Comparison of ENCODE assay signal across 24 mouse cellular contexts in the genomic region with DNA sequence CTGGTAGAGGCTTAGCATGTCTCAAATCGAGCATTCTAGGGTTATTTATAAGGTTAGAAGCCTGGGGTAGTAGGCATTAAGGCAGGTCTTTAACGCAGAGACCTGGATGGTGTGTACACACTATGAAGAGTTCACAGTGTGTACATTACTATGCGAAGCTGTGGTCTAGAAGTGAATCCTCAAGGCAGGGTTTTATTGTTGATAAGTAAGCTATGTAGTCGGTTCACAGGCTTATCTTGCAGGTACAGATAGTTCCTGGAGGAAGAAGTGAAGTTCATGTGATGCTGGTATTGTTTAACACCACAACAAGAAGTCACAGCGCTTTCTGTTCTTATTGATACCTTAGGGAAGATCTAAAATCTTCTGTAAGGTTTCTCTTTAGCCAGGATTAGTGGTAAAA.
DNase-seq lines count a peak whose midpoint lies in the region; ATAC-seq and TF ChIP-seq lines count a peak whose summit lies in the region.
"Had no signal": no experiment of that assay in that cellular context is flagged by ENCODE, and none has a peak within 500 bp of the region (broad histone marks: within the 10 kb centered on the region; RNA-seq: fewer than 3 reads in every experiment).

No protein-coding gene starts in this region.

- no peaks in the 10 kb centered on the region for H3K27me3 ChIP-seq in liver, embryonic 11.5 days (replicated peaks; ENCODE audit: control insufficient read depth, insufficient read depth, low read length)
- no peaks in the 10 kb centered on the region for H3K27me3 ChIP-seq in MEL (ENCODE audit: control insufficient read depth in 1 of 2, insufficient read depth in 2 of 2, low read length in 2 of 2)
- H3K27me3 ChIP-seq in liver, embryonic 13.5 days, result no peaks in the 10 kb centered on the region
- H3K27me3 ChIP-seq in midbrain, embryonic 13.5 days, result no peaks in the 10 kb centered on the region
- H3K27me3 ChIP-seq: forebrain, embryonic 13.5 days; heart, embryonic 12.5 days; heart, embryonic 15.5 days; hindbrain, embryonic 13.5 days had no signal

- no peaks in the 10 kb centered on the region for H3K79me2 ChIP-seq in MEL (ENCODE audit: control insufficient read depth, insufficient read depth, low read length, poor library complexity)

- H3K4me3 ChIP-seq in liver, embryonic 11.5 days (ENCODE audit: low read depth, low read length), result no peak overlapping the region
- H3K4me3 ChIP-seq in MEL (ENCODE audit: control insufficient read depth in 1 of 2, insufficient read depth in 1 of 2, low read depth in 2 of 2, low read length in 2 of 2), result no peak overlapping the region
- no peak overlapping the region for H3K4me3 ChIP-seq in liver, embryonic 13.5 days (replicated peaks)
- H3K4me3 ChIP-seq in midbrain, embryonic 13.5 days (replicated peaks), result no peak overlapping the region
- H3K4me3 ChIP-seq: forebrain, embryonic 10.5 days; forebrain, embryonic 13.5 days; heart, embryonic 12.5 days; heart, embryonic 15.5 days; hindbrain, embryonic 10.5 days; hindbrain, embryonic 13.5 days had no signal

- no peak for DNase-seq in liver, embryonic 11.5 days (ENCODE audit: low spot score)
- DNase-seq in liver, result no peak
- DNase-seq in MEL (ENCODE audit: low read depth, low spot score), result peak; percentile 67
- no peak for DNase-seq in liver, embryonic 13.5 days
- no peak for DNase-seq in thymus, postnatal 14 days
- DNase-seq: adrenal gland, adult 2 months; adrenal gland, postnatal 14 days; cerebellum, adult 11 months; cerebellum, adult 2 months; cerebellum, postnatal 10 days; cerebellum, postnatal 36 days; gastrocnemius, postnatal 25 days; heart, adult 18-20 months; heart, postnatal 10 days; heart, postnatal 36 days had no signal

- H3K4me1 ChIP-seq in liver, embryonic 11.5 days (replicated peaks; ENCODE audit: control insufficient read depth, insufficient read depth, low read length), result no peaks in the 10 kb centered on the region
- peaks cover 3 to 4% of the 10 kb centered on the region in 2 experiments; a peak in 3 of 4 replicates for H3K4me1 ChIP-seq in MEL (ENCODE audit: control insufficient read depth in 1 of 2, insufficient read depth in 2 of 2, low read length in 2 of 2)
- no peaks in the 10 kb centered on the region for H3K4me1 ChIP-seq in liver, embryonic 13.5 days (replicated peaks)
- no peaks in the 10 kb centered on the region for H3K4me1 ChIP-seq in midbrain, embryonic 13.5 days (replicated peaks)
- H3K4me1 ChIP-seq: forebrain, embryonic 10.5 days; forebrain, embryonic 13.5 days; heart, embryonic 12.5 days; heart, embryonic 15.5 days; hindbrain, embryonic 10.5 days; hindbrain, embryonic 13.5 days had no signal

- TF ChIP-seq CTCF in MEL (IDR thresholded peaks at IDR 0.05 in 2 of 3, conservative IDR thresholded peaks at IDR 0.05 in 1 of 3; ENCODE audit: control insufficient read depth in 1 of 3, insufficient read depth in 1 of 3, low read depth in 2 of 3, low read length in 3 of 3, poor library complexity in 1 of 3, severe bottlenecking in 1 of 3), result no peak

- TF ChIP-seq EP300 in MEL (IDR thresholded peaks at IDR 0.05; ENCODE audit: low read depth in 1 of 2, low read length in 2 of 2), result peak; percentile 76 to 80

- TF ChIP-seq RAD21 in MEL (IDR thresholded peaks at IDR 0.05; ENCODE audit: low read depth, low read length), result no peak

- no peak for TF ChIP-seq POLR2A in MEL (IDR thresholded peaks at IDR 0.05; ENCODE audit: control insufficient read depth in 1 of 2, insufficient read depth in 1 of 2, low read depth in 1 of 2, low read length in 2 of 2, poor library complexity in 1 of 2)

- no peak overlapping the region for H3K27ac ChIP-seq in liver, embryonic 11.5 days (ENCODE audit: low read depth, low read length)
- no peak overlapping the region; the same call in 1 of the 2 replicates for H3K27ac ChIP-seq in MEL (ENCODE audit: control insufficient read depth, low read depth, low read length)
- H3K27ac ChIP-seq in liver, embryonic 13.5 days, result no peak overlapping the region
- H3K27ac ChIP-seq in midbrain, embryonic 13.5 days, result no peak overlapping the region
- H3K27ac ChIP-seq: forebrain, embryonic 10.5 days; forebrain, embryonic 13.5 days; heart, embryonic 15.5 days; hindbrain, embryonic 10.5 days; hindbrain, embryonic 13.5 days had no signal

- peak; percentile 73 for ATAC-seq in liver, embryonic 11.5 days (replicated peaks; ENCODE audit: low FRiP score)
- peak; percentile 55 for ATAC-seq in liver, embryonic 13.5 days (ENCODE audit: low read depth)
- ATAC-seq in megakaryocyte-erythroid progenitor cell, adult 5-6 weeks (replicated peaks; ENCODE audit: low FRiP score, low TSS enrichment, poor library complexity, severe bottlenecking), result peak; percentile 91
- no peak for ATAC-seq in midbrain, embryonic 13.5 days
- ATAC-seq: forebrain, embryonic 13.5 days; hindbrain, embryonic 16.5 days had no signal

- H3K9me3 ChIP-seq in liver, embryonic 11.5 days (ENCODE audit: control insufficient read depth, low read length), result no peaks in the 10 kb centered on the region
- no peaks in the 10 kb centered on the region for H3K9me3 ChIP-seq in MEL (replicated peaks; ENCODE audit: insufficient read depth, low read length)
- H3K9me3 ChIP-seq in liver, embryonic 13.5 days (replicated peaks), result no peaks in the 10 kb centered on the region
- H3K9me3 ChIP-seq in midbrain, embryonic 13.5 days, result no peaks in the 10 kb centered on the region
- H3K9me3 ChIP-seq: forebrain, embryonic 10.5 days; forebrain, embryonic 13.5 days; heart, embryonic 12.5 days; heart, embryonic 15.5 days; hindbrain, embryonic 10.5 days; hindbrain, embryonic 13.5 days had no signal

- 55% methylated on average over 5 of the region's 5 CpGs for WGBS in liver, embryonic 11.5 days
- WGBS in liver, embryonic 13.5 days (ENCODE audit: insufficient replicate concordance), result 23% methylated on average over 5 of the region's 5 CpGs
- 82% methylated on average over 5 of the region's 5 CpGs for WGBS in midbrain, embryonic 13.5 days

- no peak overlapping the region for H3K4me2 ChIP-seq in liver, embryonic 11.5 days
- no peak overlapping the region for H3K4me2 ChIP-seq in liver, embryonic 13.5 days
- H3K4me2 ChIP-seq in midbrain, embryonic 13.5 days (replicated peaks), result no peak overlapping the region
- H3K4me2 ChIP-seq: forebrain, embryonic 13.5 days; heart, embryonic 12.5 days; heart, embryonic 15.5 days; hindbrain, embryonic 13.5 days had no signal

- no peaks in the 10 kb centered on the region for H3K36me3 ChIP-seq in liver, embryonic 11.5 days (ENCODE audit: control insufficient read depth, insufficient read depth, low read length)
- peaks cover 0 to 5% of the 10 kb centered on the region in 2 experiments; a peak in 2 of 4 replicates for H3K36me3 ChIP-seq in MEL (ENCODE audit: control insufficient read depth in 1 of 2, insufficient read depth in 2 of 2, low read length in 2 of 2)
- no peaks in the 10 kb centered on the region for H3K36me3 ChIP-seq in liver, embryonic 13.5 days
- H3K36me3 ChIP-seq in midbrain, embryonic 13.5 days, result no peaks in the 10 kb centered on the region
- H3K36me3 ChIP-seq: forebrain, embryonic 10.5 days; heart, embryonic 12.5 days; heart, embryonic 15.5 days; hindbrain, embryonic 10.5 days; hindbrain, embryonic 13.5 days had no signal

- H3K9ac ChIP-seq in liver, embryonic 11.5 days (ENCODE audit: low read depth, low read length), result no peak overlapping the region
- no peak overlapping the region for H3K9ac ChIP-seq in MEL (ENCODE audit: control insufficient read depth, low read depth, low read length, poor library complexity, severe bottlenecking)
- H3K9ac ChIP-seq in liver, embryonic 13.5 days, result no peak overlapping the region
- no peak overlapping the region for H3K9ac ChIP-seq in midbrain, embryonic 13.5 days (replicated peaks)
- H3K9ac ChIP-seq: forebrain, embryonic 13.5 days; heart, embryonic 12.5 days; heart, embryonic 15.5 days; hindbrain, embryonic 13.5 days had no signal

TF ChIP-seq in MEL, 35 proteins besides CTCF, POLR2A, EP300 and RAD21 (continues in another document):
- TF ChIP-seq JUND (IDR thresholded peaks at IDR 0.05; ENCODE audit: low read depth, low read length), result no peak
- TF ChIP-seq CHD2 (IDR thresholded peaks at IDR 0.05; ENCODE audit: low read length), result no peak
- peak; percentile 73 for TF ChIP-seq TAL1 (IDR thresholded peaks at IDR 0.05; ENCODE audit: low read length)
- peak; percentile 76 for TF ChIP-seq GATA1 (IDR thresholded peaks at IDR 0.05; ENCODE audit: low read depth, low read length)
- peak; percentile 84 for TF ChIP-seq TCF12 (IDR thresholded peaks at IDR 0.05; ENCODE audit: low read depth, low read length)
- no peak for TF ChIP-seq MAZ (IDR thresholded peaks at IDR 0.05; ENCODE audit: low read depth, low read length)
- no peak for TF ChIP-seq MYB (IDR thresholded peaks at IDR 0.05; ENCODE audit: low read depth, low read length)
- no peak for TF ChIP-seq MYC (IDR thresholded peaks at IDR 0.05; ENCODE audit: low read depth, low read length)
- no peak for TF ChIP-seq ELF1 (IDR thresholded peaks at IDR 0.05; ENCODE audit: low read depth, low read length)
- no peak for TF ChIP-seq ZMIZ1 (IDR thresholded peaks at IDR 0.05; ENCODE audit: low read depth, low read length)
- TF ChIP-seq RCOR1 (IDR thresholded peaks at IDR 0.05; ENCODE audit: low read depth, low read length), result peak; percentile 60
- no peak; the same call in 1 of the 2 replicates for TF ChIP-seq USF1 (IDR thresholded peaks at IDR 0.05; ENCODE audit: low read depth, low read length)
- no peak for TF ChIP-seq NRF1 (IDR thresholded peaks at IDR 0.05; ENCODE audit: insufficient read depth, low read depth, low read length, poor library complexity, severe bottlenecking)
- TF ChIP-seq SMC3 (IDR thresholded peaks at IDR 0.05; ENCODE audit: low read depth, low read length), result no peak
- no peak for TF ChIP-seq MEF2A (IDR thresholded peaks at IDR 0.05; ENCODE audit: extremely low read depth, insufficient replicate concordance, low read depth, low read length, poor library complexity, severe bottlenecking)
- TF ChIP-seq CHD1 (IDR thresholded peaks at IDR 0.05; ENCODE audit: low read depth, low read length), result no peak
- TF ChIP-seq MAX (IDR thresholded peaks at IDR 0.05; ENCODE audit: low read length), result no peak
- no peak for TF ChIP-seq GABPA (IDR thresholded peaks at IDR 0.05; ENCODE audit: low read depth, low read length)
- TF ChIP-seq ZNF384 (IDR thresholded peaks at IDR 0.05; ENCODE audit: low read depth, low read length), result no peak
- peak; percentile 41; the same call in 1 of the 2 replicates for TF ChIP-seq ETS1 (IDR thresholded peaks at IDR 0.05; ENCODE audit: low read depth, low read length)
- no peak for TF ChIP-seq POLR2AphosphoS5 (IDR thresholded peaks at IDR 0.05; ENCODE audit: borderline replicate concordance, low read depth, low read length)
- no peak for TF ChIP-seq BHLHE40 (IDR thresholded peaks at IDR 0.05; ENCODE audit: borderline replicate concordance, low read depth, low read length)
- TF ChIP-seq KAT2A (conservative IDR thresholded peaks at IDR 0.05; ENCODE audit: low read depth, low read length), result no peak
- peak; percentile 26; the same call in 1 of the 2 replicates for TF ChIP-seq SIN3A (IDR thresholded peaks at IDR 0.05; ENCODE audit: low read length)
- no peak for TF ChIP-seq ZKSCAN1 (IDR thresholded peaks at IDR 0.05; ENCODE audit: low read depth, low read length)
